Mouse (Mus musculus) left cerebral cortex, adult 18-20 months (tissue): ENCODE data around the gene Lrrc8d. TPM values are rescaled to one million over a fixed set of nuclear protein-coding genes. Genes with fewer than 3 reads are reported as not detected.
"Not testable (repeated sequence)": the region's sequence is repeated elsewhere in the genome, so short reads cannot be mapped to it uniquely, and the experiment has no call there.

Source experiments
- DNase-seq, 2 experiments: peaks; one replicate each; pipeline ENCODE4 v3.0.0; 2021 to 2022; ENCODE audit warnings: low spot score in 2 of 2, mixed read lengths in 1 of 2
- total RNA-seq, 2 experiments: library from RNA; stranded (reverse); gene quantifications; 2 replicates each; pipeline ENCODE4 v1.2.3; 2021

The Lrrc8d gene
- total RNA-seq, 2 experiments from 2014 or later: 32.7 to 35.0 TPM

DNA sequence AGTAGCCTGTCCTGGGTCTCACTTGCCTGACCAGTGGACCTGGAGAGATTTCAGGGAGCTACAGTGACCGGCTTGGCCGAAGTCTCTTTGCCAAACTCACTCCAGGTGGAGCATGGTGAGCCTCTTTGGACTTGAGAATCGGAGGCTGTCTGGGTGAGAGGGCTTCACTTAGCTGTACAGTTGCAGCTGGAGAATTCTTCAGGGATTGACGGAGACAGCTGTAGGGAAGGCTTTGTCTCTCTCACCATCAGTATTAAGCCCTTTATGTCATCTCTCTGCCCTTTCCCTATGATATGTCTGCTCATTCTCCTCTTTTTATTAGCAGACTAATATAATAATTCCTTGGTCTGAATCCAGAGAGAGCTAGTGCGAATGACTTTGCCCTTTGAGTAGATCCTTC is 157.7 kb downstream of the Lrrc8d start:
- no peak for DNase-seq

DNA sequence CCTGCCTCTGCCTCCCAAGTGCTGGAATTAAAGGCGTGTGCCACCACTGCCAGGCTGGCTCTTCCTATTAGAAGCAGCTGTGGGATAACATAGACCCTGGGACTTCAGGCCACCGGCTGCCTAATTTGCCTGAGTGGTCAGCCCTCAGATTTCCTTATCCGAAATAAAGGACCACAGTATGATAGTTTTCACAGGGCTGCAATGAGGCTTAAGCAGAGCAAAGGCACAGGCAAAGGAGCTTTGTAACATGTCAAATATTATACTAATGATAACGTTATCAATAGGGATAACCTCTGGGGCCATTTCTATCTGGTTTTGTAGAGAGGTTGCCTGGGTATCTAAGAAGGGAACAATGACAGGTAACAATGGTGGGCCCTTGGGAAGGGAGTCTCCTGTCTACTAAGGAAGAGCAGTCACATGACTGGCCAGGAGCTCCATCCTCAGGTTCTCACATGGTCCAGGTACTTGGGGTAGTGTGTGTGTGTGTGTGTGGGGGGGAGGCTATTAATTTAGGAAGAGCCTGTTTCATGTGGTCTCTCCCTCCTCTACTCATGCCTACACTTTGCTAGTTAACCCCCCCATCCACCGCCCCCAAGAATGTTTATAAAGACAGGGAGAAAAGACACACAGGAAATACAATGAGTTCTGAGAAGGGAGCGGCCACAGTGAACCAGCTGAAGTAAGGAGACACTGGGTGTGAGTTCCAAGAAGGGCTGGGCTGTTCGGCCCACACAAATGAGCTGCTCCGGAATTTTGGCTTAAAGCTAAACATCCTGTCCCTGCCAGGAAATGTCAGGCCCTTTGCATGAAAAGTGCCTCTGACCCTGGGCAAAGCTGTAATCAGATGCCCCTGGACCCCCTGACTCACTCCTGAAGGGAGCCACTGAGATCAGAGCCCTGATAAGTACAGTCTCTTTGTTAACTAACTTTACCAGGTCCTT is 159.3 kb downstream of the Lrrc8d start:
- DNase-seq: no peak

GRCm38 (mm10) chr5:105859716-105860460 is 160.1 kb downstream of the Lrrc8d start:
- no peak for DNase-seq

DNA sequence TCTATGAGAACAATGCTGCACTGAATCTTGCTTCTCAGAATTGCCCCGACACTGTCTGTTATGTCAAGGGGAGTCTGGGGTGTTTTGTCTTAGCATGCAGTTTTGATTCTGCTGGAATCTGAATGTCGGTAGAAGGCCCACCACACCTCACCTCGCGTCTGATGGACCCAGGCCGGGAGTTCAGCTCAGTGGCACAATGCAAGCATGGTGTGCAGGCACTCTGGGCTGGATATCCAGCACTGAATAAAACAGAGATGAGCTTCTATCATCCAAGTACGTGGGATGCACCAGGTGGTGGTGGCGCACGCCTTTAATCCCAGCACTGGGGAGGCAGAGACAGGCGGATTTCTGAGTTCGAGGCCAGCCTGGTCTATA is 160.7 kb downstream of the Lrrc8d start:
- DNase-seq: no peak

DNA sequence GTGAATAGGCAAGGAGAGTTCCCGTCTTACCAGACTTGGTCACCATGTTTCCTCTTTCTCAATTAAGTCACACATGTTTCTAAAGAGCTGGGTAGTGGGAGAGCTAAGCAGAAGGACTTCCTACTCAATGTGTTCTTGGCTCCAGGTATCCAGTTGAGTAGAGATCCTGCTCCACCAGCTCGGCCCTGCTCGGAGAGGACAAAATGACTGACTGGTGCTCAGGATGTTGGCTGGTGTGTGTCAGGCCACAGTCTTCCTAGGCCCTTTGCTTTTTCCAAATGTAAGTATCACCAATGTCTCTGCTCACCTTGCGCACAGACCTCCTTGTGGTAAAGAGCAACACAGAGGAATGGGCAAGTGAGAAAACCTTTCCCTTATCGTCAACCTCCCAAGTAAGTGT is 161.8 kb downstream of the Lrrc8d start:
- no peak for DNase-seq

DNA sequence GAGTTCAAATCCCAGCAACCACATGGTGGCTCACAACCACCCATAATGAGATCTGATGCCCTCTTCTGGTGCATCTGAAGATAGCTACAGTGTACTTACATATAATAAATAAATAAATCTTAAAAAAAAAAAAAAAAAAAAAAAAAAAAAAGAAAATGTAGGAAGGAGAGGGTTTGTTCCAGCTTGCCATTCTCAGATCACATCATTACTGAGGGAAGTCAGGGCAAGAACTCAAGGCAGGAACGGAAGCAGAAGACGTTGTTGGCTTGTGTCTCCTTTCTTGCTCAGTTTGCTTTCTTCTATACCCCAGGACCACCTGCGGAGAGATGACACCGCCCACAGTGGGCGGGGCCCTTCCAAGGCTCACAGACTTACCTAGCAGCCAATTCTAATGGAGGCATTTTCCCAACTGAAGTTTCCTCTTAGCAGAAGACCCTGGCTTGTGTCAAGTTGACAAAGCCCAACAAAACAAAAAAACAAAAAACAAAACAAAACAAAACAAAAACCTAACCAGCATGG is 165.4 kb downstream of the Lrrc8d start:
- not testable (repeated sequence) for DNase-seq

GRCm38 (mm10) chr5:105867427-105867826 is 167.7 kb downstream of the Lrrc8d start:
- no peak for DNase-seq

GRCm38 (mm10) chr5:105867841-105868447 is 168.2 kb downstream of the Lrrc8d start:
- DNase-seq: no peak

DNA sequence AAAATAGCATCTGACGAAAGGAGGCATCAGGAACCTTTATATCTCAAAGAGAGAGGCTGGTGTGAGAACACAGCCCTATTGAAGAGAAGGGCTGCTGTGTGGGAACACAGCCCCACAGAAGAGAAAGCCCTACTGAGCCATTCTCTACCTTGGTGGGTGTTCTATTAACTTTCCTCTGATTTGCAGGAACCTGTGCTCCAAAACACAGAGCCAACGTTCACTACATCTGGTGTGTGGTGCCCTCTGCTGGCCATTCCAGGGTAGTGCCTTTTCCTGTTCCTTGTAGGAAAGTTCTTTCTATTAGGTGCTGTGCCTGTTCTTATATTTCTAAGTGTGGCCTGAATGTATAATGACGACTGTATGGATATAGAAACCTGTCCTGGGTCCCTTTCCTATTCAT is 168.8 kb downstream of the Lrrc8d start:
- peak; percentile 82 to 90 for DNase-seq

- DNase-seq: no peak
Observed at GRCm38 (mm10) chr5:105869739-105870138, 170.0 kb downstream of the Lrrc8d start.

- DNase-seq: no peak
Observed at GRCm38 (mm10) chr5:105871140-105871539, 171.4 kb downstream of the Lrrc8d start.

GRCm38 (mm10) chr5:105872176-105872575 is 172.4 kb downstream of the Lrrc8d start:
- no peak for DNase-seq

- no peak for DNase-seq
Observed at GRCm38 (mm10) chr5:105872916-105873315, 173.1 kb downstream of the Lrrc8d start.

GRCm38 (mm10) chr5:105873774-105874173 is 174.0 kb downstream of the Lrrc8d start:
- DNase-seq: no peak

GRCm38 (mm10) chr5:105874476-105874875 is 174.7 kb downstream of the Lrrc8d start:
- no peak for DNase-seq

DNA sequence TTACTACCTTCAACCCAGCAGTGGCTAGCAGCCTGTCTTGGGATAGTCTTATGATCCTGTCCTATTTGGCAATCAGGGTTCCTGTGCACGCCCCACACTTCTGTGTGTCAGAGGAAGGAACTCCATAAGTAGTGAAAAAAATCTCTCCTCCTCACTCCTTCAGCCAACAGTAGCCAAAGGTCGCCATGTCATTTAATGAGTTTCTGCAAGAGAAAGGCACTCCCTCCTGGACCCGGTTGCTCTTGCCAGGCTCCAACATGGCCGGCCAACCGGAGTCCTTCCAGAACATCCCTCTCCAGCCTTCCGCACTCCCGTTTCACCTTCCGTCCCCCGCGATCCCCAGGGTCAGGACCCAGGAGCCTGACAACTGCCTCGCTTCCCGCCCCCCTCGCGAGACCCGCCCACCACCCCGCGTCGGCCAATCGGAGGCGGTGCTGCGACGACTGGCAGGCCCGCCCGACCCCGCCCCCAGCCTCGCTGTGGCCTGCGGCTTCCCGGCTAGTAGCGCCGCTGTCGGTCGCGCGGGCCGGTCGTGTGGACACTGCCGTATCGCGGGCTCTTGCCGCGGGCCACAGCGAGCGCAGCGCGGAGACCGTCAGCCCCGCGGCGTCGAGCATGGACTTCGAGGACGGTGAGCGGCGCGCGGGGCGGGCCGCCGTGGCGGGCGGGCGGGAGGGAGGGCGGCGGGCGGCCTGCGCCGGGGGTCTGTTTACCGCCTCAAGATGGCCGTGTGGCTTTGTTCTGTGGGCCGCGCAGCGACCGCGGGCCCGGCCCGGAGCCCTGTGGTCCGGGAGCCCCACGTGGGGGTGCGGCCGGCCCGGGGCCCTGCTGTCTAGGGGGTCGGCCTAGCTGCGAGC is 176.5 kb downstream of the Lrrc8d start, which contains the start of gene Zfp326:
Zfp326 (plus strand) TSS at position 498 of the 857 bp plus-strand sequence.
- DNase-seq: peak; percentile 78 to 89

- DNase-seq: peak in 1 of 2 experiments; percentile 26
Observed at GRCm38 (mm10) chr5:105876925-105877774, 177.4 kb downstream of the Lrrc8d start.
